Mouse (Mus musculus) heart, postnatal 25 days (tissue): ENCODE results near the gene Actn4. TPM values are rescaled to one million over a fixed set of nuclear protein-coding genes. Genes with fewer than 3 reads are reported as not detected.

Source experiments
- DNase-seq: peaks from one replicate; pipeline ENCODE4 v3.0.0; 2022; ENCODE audit warnings: low spot score
- intact Hi-C: fragments of 180-260 bp; cut with DNase I; formaldehyde crosslinking; loops from one replicate; pipeline ENCODE4 v1.15.1; 2025
- total RNA-seq, 2 experiments: library from RNA; stranded (reverse); gene quantifications; 2 replicates each; pipeline ENCODE4 v1.2.3; 2021

Actn4 gene
- total RNA-seq, 2 experiments from 2014 or later: 77.0 to 101 TPM

DNA sequence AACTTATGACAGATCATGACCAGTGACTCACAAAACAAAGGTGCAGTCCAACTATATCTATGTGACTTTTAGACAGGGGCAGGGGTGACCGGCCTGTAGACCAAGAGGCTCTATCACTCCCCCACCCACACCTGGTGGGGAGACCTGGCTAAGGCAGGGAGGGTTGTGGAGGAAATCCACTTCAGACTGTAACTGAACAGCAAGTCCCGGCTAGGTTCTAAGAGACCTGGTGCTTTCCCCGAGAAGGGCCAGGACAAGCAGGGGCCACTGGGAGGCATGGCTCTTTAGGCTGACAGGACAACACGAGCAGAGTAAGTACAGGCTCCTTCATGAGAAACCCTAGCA, 30.5 kb downstream of the Actn4 start:
- DNase-seq: no peak
- intact Hi-C loops: loop anchor here (2.0 kb wide), 2 partner anchors 21 to 25 kb away; no protein-coding TSS in a partner anchor

DNA sequence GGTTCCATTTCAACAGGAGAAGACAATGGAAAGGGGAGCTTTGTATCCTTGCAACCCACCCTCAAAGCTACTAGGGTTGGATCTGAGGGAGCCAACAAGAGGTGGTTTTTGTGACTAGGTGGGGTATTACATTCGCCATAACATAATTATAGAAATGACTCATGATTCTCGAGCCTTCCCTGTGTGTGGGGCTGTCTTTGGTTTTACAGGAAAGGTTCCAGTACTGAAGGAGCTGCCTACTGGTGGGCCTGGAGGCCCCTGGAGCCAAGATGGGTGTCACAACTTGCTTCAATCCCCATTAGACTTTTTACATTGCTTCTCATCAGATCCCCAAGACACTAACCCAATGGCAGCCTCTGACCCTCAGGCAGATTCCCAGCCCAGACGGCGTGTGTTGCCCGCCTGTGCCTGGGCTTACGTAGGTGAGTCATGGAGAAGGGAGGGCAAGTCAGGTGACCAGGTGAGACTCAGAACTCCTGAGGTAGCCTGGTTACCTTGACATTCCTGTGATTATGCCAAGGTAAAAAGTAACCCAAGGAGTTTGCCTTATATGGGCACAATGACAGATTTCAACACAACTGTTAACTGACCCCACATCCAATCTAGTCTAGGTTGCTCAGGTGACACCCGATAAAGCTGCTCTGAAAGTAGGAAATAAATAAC, 31.0 kb downstream of the Actn4 start:
- intact Hi-C loops: loop anchor here (2.0 kb wide), 1 partner anchor 22 kb away; no protein-coding TSS in a partner anchor
- no peak for DNase-seq

DNA sequence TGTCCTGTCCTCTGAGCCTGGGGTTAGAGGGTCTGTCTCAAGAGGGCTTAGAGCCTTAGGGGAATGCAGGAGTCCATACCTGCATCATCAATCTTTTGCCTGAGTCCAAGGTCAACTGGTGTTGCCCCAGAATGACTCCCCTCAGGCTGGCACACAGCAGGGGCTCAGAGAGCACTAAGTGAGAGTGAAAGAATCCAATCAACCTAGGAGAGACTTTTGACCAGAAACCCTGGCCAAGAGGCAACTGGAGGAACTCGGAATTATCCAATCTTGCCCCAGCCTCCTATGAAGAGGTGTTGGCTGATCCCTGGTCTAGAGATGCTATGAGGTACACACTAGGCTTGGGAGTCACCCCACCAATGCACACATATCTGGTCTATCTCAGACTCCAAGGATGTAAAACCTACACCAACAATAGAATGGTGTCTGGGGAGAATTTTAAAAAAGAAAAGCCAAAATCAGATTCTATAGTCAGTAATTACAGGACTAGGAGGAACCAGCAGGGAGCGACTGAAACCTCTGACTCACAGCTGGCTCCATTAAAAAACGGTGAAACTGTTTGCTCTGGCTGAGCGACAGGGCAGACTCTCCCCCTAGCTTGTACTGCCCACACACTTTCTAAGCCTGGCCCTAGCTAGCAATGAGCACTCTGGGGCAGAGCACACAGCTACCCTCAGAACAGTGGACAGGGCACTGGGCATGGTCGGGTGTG, 31.7 kb downstream of the Actn4 start:
- intact Hi-C loops: loop anchor here (2.0 kb wide), 1 partner anchor 22 kb away; no protein-coding TSS in a partner anchor
- DNase-seq: no peak

DNA sequence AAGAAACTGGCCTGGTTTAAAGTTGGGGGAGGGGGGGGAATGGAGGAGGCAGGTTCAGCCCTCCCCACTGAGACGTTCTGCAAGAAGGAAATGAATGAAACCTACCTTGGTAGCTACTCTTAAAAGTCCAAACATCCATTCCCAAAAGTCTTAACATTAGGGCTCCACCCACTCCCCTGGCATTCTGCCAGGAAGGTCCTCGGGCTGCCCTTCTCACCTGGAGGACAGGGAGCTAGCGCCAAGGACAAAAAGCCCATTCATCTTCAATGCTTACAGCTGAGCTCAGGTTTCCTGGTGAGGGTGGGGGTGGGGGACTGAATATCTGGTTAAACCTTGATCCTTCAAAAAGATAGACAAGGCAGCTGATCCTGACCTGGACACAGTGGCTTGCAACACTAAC, 32.8 kb downstream of the Actn4 start:
- DNase-seq: no peak
- intact Hi-C loops: no loop called here

DNA sequence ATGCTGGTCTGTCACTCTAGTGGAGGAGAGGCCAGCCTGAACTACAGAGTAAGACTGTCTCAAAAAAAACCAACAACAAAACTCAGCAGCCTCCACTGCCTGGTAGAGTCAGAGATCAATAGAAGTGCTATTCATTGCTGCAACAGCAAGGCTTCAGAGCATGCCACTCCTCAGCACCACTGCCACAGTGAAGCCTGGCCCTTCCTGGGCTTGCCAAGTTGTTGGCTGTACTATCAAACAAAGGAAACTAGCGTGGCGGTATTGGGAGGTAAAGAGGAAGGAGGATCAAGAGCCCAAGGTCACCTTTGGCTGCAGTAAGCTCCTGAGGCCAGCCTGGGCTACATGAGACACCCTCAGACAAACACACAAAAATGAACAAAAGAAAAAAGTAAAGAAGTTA, 36.0 kb downstream of the Actn4 start:
- intact Hi-C loops: no loop called here
- no peak for DNase-seq

DNA sequence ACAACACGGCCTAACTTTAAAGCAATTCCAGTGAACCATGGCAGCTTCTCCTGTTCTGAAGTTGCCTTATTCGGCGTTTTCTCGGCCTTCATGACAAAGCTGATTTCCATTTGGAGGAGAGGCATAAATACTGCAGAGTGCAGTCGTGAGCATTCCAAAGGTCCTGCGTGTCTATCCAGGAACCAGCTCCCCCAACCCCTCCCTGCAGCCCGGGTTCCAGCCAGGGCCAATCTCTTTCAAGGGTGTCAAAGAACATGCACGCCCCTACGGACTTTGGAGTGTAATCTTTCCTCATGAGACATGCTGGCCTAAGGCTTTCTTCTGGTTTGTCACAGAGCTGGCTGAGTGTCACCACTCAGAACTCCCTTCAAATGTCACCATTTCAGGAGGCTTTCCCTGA, 36.8 kb downstream of the Actn4 start:
- intact Hi-C loops: no loop called here
- DNase-seq: peak; percentile 78

DNA sequence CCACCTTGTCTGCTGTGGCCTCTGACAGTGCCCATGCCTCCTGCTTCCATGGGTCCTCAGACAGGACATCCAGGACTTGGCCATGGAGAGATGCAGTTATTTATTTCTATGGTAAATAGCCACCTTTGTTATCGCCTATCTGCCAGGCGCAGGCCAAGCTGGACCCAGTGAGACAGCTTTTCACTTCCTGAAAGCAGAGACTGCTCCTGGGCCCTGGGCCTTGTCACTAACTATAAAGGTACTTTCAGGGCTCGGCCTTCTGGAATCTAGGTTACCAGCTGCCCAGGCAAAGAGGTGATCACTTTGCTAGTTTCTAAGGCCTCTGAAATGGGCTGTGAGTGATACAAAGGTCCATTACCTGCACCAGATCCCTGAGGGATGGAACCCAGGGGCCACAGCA, 37.3 kb downstream of the Actn4 start:
- no peak for DNase-seq
- intact Hi-C loops: loop anchor here (5.0 kb wide), 1 partner anchor 32 kb away; no protein-coding TSS in a partner anchor

DNA sequence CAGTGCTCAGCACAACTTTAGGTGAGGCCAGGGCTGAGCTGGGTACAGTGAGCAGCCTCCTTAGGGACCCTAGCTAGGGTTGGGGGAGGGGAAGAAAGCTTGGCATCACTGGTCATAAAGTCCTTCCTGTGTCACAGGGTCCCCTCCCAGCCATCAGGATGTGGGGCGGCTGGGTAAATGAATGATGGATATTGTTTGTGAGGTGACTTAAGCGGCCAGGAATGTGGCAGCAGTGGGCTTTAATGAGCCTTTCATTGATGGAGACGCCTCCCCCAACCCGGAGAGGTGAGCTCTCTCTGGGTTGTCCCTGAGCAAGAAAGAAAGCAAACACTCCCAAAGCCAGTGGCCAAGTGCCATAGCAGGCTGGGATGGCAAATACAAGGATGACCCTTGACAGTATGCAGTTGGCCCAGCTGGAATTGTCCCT, 38.3 kb downstream of the Actn4 start:
- intact Hi-C loops: loop anchor here (5.0 kb wide), 1 partner anchor 33 kb away; no protein-coding TSS in a partner anchor
- DNase-seq: peak; percentile 40

DNA sequence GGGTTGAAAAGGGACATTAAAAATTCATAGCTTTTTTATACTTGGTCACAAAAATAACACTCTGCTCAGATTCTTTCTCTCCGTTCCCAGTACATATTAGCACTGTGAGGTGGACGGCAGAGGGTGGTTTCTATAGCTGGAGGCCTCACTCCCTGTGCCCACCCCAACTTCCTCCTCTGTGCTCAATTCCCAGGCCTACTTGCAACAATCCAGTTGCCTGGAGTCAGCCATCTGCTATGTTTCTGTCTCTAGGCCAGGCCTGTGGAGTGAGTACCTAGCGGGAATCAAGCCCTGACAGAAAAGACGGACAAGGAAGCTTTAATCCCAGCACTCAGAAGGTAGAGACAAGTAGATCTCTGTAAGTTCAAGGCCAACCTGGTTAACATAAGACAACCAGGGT, 39.5 kb downstream of the Actn4 start:
- no peak for DNase-seq
- intact Hi-C loops: loop anchor here (5.0 kb wide), 1 partner anchor 35 kb away; no protein-coding TSS in a partner anchor

DNA sequence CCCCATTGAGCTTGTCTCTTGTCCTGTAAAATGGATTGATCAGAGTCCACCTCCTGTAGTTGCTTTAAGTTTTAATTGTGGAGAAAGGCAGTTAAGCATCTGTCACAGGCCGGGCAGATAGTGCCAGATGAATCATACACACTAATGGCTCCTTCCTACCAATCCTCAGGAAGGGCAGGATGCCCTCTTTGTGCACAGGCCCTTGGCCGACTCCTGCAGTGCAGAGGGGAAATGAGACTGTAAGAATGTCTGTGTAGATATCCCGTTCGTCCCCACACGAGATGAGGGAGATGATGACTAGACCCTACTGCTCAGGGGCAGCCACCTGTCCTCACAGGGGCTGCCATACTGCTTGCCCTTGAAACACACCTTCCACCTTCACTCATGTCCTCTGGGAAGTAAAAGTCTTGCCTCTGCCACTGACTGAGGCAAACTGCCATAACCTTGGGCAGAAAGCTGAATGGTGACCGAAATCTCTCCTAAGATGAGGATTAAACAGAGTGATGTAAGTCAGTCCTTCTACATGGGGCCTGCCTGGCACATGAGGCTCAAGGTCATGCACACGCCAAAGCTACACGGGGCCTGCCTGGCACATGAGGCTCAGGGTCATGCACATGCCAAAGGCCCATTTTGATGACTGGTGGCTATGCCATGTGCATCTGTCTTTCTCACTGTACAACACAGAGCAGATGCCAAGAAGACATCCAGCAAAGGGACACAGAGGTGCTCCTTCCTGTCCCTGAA, 40.2 kb downstream of the Actn4 start:
- intact Hi-C loops: loop anchor here (5.0 kb wide), 1 partner anchor 35 kb away; no protein-coding TSS in a partner anchor
- no peak for DNase-seq

DNA sequence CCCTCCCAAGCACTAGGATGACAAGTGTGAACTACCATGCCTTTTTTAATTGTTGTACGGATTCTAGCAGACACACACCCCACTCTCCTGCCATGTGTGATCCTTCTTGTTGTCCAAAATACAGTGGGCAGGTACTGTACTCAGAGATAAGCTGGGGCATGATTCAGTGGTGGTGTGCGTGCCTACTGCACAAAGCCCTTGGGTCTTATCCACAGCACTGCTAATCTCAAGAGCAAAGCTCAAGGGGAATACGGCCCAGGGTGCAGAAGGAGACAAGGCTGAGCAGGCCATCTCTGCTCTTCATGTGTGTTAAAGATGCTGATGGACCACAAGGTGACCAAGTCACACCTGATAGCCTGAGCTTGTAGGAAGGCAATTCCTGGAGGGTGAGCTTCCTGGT, 41.0 kb downstream of the Actn4 start:
- DNase-seq: no peak
- intact Hi-C loops: loop anchor here (5.0 kb wide), 1 partner anchor 36 kb away; no protein-coding TSS in a partner anchor

DNA sequence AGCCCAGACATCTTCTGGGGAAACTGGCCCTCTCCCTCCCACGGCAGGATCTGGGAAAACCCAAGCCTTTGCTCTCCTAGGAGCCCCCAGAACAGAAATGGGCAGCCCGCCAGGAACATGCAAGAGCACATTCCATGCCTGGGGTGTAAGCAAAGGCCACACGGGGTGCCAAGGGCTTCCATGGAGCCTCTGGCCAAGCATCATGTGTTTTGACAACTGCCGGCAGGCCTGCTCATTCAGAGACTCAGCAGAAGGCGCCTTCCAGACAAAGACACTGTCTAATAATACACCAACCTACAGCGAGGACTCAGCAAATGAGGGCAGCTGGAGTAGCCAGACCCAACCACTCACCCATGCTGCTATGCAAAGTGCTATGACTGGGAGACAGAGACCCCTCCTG, 42.3 kb downstream of the Actn4 start:
- peak; percentile 83 for DNase-seq
- intact Hi-C loops: loop anchor here (5.0 kb wide), 1 partner anchor 37 kb away; no protein-coding TSS in a partner anchor

DNA sequence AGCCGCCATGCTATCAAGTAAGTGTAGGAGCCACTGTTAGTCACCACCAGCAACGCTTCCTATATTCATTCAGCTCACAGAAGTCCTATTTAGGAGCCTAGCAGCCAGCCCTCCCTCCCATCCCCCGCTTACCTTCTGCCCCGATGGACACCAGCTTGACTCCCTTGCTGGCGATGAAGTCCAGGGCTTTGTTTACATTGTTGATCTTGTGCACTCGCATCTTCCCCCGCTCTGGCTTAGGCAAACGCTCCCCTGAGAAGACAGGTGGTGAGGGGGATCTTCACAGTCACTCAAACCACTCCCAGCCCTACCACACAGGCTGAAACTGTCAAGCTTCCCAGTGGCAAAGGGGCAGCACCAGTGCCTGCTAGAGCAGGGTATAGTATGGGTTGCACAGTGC, 43.6 kb downstream of the Actn4 start:
- intact Hi-C loops: no loop called here
- DNase-seq: no peak

DNA sequence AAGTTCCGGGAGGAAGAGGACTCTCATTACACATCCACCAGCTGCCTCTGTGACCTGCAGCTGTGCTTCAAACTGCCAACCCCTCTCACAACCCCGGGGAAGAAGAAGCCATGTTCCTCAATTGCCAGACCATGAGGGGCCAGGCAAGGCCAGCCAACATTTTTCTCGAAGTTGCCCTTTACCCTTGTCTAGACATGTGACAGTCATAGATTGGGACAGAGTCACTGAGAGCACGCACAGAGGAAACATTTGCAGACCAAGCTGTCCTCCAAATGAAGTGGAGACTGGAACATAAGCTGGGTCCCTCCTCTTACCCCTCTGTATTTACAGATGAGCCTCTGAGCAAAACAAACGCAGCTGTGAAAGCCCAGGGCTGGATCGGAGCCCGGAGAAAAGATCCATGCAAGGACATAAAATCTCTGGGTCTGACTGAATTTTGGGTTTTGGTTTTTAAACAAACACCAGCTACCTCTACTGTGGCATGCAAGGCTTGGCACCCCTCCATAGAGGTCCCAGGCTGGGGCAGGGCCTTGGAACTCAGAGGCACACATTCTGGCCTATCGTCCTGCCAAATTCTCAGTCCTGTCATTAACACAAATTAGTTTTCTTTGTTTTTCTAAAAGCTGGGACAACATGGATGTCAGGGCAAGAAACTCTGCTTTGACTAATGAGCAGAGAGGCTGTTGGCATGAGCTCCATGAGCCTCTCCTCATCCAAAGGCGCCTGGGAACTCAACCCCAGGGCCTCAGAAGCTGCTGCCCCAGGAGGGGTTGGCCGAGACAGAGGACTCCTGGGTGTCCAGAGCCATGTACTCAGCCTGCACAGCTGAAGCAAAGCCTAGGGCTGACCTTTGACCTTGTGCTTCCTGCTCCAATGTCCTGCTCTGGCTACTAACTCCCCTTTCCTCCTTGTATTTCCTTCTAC, 44.4 kb downstream of the Actn4 start:
- intact Hi-C loops: no loop called here
- no peak for DNase-seq

DNA sequence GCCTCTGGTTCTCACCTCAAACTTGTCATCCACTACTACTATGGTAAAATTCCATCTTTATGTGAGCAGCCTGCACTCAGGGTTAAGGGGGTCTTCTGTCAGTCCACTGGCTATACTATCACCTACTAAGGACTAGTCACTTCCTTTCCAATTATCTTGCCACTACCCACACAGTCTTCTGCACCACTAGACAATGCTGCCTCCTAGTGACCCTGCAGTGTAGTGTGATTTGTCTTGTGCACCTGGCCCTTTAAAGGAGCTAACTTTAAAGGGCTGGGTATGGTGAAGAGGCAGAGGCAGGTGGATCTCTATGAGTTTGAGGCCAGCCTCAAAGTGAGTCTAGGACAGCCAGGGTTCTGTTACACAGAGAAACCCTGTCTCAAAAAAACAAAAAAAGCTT, 45.6 kb downstream of the Actn4 start:
- intact Hi-C loops: no loop called here
- no peak for DNase-seq

DNA sequence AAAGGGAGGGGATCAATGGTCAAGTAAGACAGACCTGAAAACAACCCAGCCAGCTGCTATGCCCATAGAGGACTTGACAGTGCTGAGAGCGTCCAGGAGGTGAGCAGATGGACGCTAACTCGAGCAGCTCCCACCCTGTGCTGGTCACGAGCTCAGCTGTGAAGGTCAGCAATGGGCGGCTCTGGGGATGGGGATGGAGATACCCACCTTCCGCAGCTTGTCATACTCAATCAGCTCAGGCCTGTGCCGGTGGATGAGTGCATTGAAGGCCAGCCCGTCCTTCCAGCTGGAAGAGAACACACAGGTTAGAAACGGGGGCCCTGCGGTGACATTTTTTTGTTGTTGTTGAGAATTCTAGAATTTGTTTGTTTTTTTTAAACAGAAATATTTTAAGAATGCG, 49.0 kb downstream of the Actn4 start:
- no peak for DNase-seq
- intact Hi-C loops: no loop called here

DNA sequence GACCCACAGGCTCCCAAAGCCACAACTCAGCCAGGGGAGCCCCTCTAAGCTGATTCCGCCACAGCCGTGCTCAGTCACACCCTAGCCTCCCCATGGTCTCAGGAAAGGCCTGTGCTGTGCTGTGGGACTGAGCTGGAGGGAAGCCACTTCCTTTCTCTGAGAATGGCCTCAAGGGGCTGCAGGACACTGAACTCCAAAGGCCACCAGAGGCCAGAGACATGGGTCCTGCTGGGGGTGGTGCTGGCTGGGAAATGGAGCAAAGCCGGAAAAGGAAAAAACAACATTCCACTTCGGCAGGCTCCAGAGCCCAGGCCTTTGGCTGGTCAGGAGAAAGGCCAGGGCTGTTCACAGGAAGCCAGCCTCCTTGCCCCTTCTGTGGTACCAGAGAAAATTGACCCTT, 50.5 kb downstream of the Actn4 start:
- intact Hi-C loops: no loop called here

DNA sequence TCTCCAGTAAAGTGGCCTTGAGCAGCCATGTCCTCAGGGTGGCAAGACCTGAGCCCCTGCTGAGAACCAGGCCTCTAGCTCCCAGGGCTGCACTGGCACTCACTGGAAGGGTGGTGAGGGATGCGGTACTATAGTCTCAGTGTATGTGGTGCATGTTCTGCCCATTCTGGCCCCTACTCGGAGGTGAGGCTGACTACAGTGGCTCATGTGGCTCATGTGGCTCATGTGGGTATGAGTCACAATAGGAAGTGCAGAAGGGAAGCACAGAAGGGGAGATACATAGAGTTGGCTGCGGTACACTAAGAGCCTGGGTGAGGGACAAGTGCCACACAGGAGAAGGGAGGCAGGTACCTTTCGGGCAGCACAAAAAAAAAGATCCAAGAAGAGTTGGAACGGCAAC, 54.9 kb downstream of the Actn4 start:
- intact Hi-C loops: loop anchor here (2.0 kb wide), 1 partner anchor 26 kb away; no protein-coding TSS in a partner anchor
- no peak for DNase-seq

More for the DNA sequence above, 50.5 kb downstream of the Actn4 start:
- DNase-seq: peak; percentile 81

DNA sequence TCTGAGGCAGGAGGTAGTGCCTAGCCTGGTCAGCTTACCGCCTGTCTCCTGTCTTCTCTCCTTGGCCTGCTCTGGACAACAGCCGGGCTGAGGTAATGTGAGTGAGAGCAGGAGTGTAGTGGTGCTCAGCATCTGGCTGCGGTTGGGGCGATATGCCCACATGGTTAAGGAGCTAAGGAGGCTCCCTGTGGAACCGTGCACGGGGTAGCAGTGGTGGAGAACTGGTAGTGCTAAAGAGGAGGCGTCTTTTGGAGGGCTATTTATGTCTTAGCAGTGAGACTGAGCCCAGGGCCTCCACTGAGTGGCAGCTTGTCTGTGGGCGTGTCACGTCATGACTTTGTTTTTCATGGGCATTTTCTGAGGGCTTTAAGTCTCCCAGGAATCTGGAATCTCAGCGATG, 58.4 kb downstream of the Actn4 start:
- intact Hi-C loops: no loop called here

More for the DNA sequence above, 58.4 kb downstream of the Actn4 start:
- DNase-seq: no peak
